Mouse (Mus musculus) heart, embryonic 10.5 days (tissue): ENCODE measurements at regions not wholly inside any gene's neighbourhood (a gene's known extent, or its start where the extent isn't known, plus 50 kb on each side); places are given as distances from the start of the nearest gene placed in this dataset.

Experiments
- DNase-seq: peaks from one replicate; pipeline ENCODE4 v3.0.0-alpha.2; 2017; ENCODE audit warnings: low spot score
- H3K27ac ChIP-seq: fragments of 300-500 bp; sonication (generic); 2 replicates; pipeline ENCODE4 v1.5.1; 2016; ENCODE audit warnings: mild to moderate bottlenecking
- H3K27me3 ChIP-seq: fragments of 300-500 bp; sonication (generic); 2 replicates; pipeline ENCODE4 v1.6.1; 2016; ENCODE audit warnings: mild to moderate bottlenecking; ENCODE audit not compliant: poor library complexity, insufficient read depth, severe bottlenecking
- H3K36me3 ChIP-seq: fragments of 300-500 bp; sonication (generic); 2 replicates; pipeline ENCODE4 v1.6.1; 2016; ENCODE audit warnings: mild to moderate bottlenecking, moderate library complexity
- H3K4me1 ChIP-seq: fragments of 300-500 bp; sonication (generic); 2 replicates; pipeline ENCODE4 v1.6.1; 2016; ENCODE audit warnings: mild to moderate bottlenecking
- H3K4me3 ChIP-seq: fragments of 300-500 bp; sonication (generic); 2 replicates; pipeline ENCODE4 v1.5.1; 2016; ENCODE audit warnings: mild to moderate bottlenecking, moderate library complexity
- H3K9me3 ChIP-seq: fragments of 300-500 bp; sonication (generic); 2 replicates; pipeline ENCODE4 v1.6.1; 2016; ENCODE audit warnings: mild to moderate bottlenecking, moderate library complexity
- WGBS: fragments of 180-500 bp; shearing (Covaris S2); methylation state at CpG from one replicate; pipeline ENCODE4 v1.1.7; 2016; 5-methylcytosine and 5-hydroxymethylcytosine counted together

GRCm38 (mm10) chr3:50923327-50923726, 300.9 kb upstream of the Noct start:
- no peaks in the 10 kb centered on the region for H3K36me3 ChIP-seq
- H3K4me3 ChIP-seq = no peak overlapping the region
- 87% methylated on average over 7 of the region's 7 CpGs for WGBS
- H3K27ac ChIP-seq = no peak overlapping the region
- H3K9me3 ChIP-seq = no peaks in the 10 kb centered on the region
- no peaks in the 10 kb centered on the region for H3K27me3 ChIP-seq
- no peak for DNase-seq
- no peaks in the 10 kb centered on the region for H3K4me1 ChIP-seq

GRCm38 (mm10) chr3:50927318-50927717, 296.9 kb upstream of the Noct start:
- no peak for DNase-seq
- Histone ChIP-seq H3K27me3 (no peaks in the 10 kb centered on the region), H3K36me3 (no peaks in the 10 kb centered on the region), H3K4me1 (no peaks in the 10 kb centered on the region), H3K4me3 (no peak overlapping the region), H3K9me3 (no peaks in the 10 kb centered on the region), H3K27ac (no peak overlapping the region)
- 79% methylated on average over 4 of the region's 4 CpGs for WGBS

GRCm38 (mm10) chr3:50929013-50929412, 295.2 kb upstream of the Noct start:
- no peaks in the 10 kb centered on the region for H3K36me3 ChIP-seq
- H3K27me3 ChIP-seq = no peaks in the 10 kb centered on the region
- no peak overlapping the region for H3K27ac ChIP-seq
- H3K4me1 ChIP-seq = no peaks in the 10 kb centered on the region
- H3K9me3 ChIP-seq = no peaks in the 10 kb centered on the region
- DNase-seq = no peak
- H3K4me3 ChIP-seq = no peak overlapping the region
- WGBS = 85% methylated on average over 1 of the region's 1 CpGs

GRCm38 (mm10) chr3:50932397-50933089, 291.7 kb upstream of the Noct start:
- H3K4me3 ChIP-seq = no peak overlapping the region
- no peaks in the 10 kb centered on the region for H3K27me3 ChIP-seq
- no peaks in the 10 kb centered on the region for H3K36me3 ChIP-seq
- no peak for DNase-seq
- no peaks in the 10 kb centered on the region for H3K9me3 ChIP-seq
- WGBS = 85% methylated on average over 10 of the region's 10 CpGs
- no peaks in the 10 kb centered on the region for H3K4me1 ChIP-seq
- no peak overlapping the region for H3K27ac ChIP-seq

- Histone ChIP-seq H3K4me3 (no peak overlapping the region), H3K27me3 (no peaks in the 10 kb centered on the region), H3K27ac (no peak overlapping the region), H3K36me3 (no peaks in the 10 kb centered on the region), H3K4me1 (no peaks in the 10 kb centered on the region), H3K9me3 (no peaks in the 10 kb centered on the region)
- no peak for DNase-seq
- WGBS = 79% methylated on average over 3 of the region's 3 CpGs
These were observed 291.2 kb upstream of the Noct start for GRCm38 (mm10) chr3:50933090-50933443.

GRCm38 (mm10) chr3:50939602-50940001, 284.6 kb upstream of the Noct start:
- DNase-seq = no peak
- Histone ChIP-seq H3K36me3 (no peaks in the 10 kb centered on the region), H3K27me3 (no peaks in the 10 kb centered on the region), H3K4me1 (no peaks in the 10 kb centered on the region), H3K27ac (no peak overlapping the region), H3K4me3 (no peak overlapping the region), H3K9me3 (no peaks in the 10 kb centered on the region)
- WGBS = 75% methylated on average over 5 of the region's 5 CpGs

GRCm38 (mm10) chr3:50940656-50941055, 283.6 kb upstream of the Noct start:
- H3K36me3 ChIP-seq = no peaks in the 10 kb centered on the region
- 82% methylated on average over 3 of the region's 3 CpGs for WGBS
- no peaks in the 10 kb centered on the region for H3K9me3 ChIP-seq
- no peaks in the 10 kb centered on the region for H3K27me3 ChIP-seq
- H3K27ac ChIP-seq = no peak overlapping the region
- no peak overlapping the region for H3K4me3 ChIP-seq
- DNase-seq = no peak
- H3K4me1 ChIP-seq = no peaks in the 10 kb centered on the region

- WGBS = 86% methylated on average over 6 of the region's 6 CpGs
- H3K4me1 ChIP-seq = peaks cover 3% of the 10 kb centered on the region; the same call in 1 of the 2 replicates
- H3K4me3 ChIP-seq = no peak overlapping the region
- no peak for DNase-seq
- no peaks in the 10 kb centered on the region for H3K9me3 ChIP-seq
- no peaks in the 10 kb centered on the region for H3K36me3 ChIP-seq
- no peaks in the 10 kb centered on the region for H3K27me3 ChIP-seq
- H3K27ac ChIP-seq = no peak overlapping the region
These were observed 270.8 kb upstream of the Noct start for GRCm38 (mm10) chr3:50953456-50953855.

- 81% methylated on average over 2 of the region's 2 CpGs for WGBS
These were observed 253.9 kb upstream of the Noct start for GRCm38 (mm10) chr3:50970386-50970785.

GRCm38 (mm10) chr3:50973081-50973480, 251.2 kb upstream of the Noct start:
- WGBS = 88% methylated on average over 6 of the region's 6 CpGs
- H3K9me3 ChIP-seq = no peaks in the 10 kb centered on the region
- no peaks in the 10 kb centered on the region for H3K27me3 ChIP-seq
- H3K4me3 ChIP-seq = no peak overlapping the region
- DNase-seq = no peak
- H3K4me1 ChIP-seq = no peaks in the 10 kb centered on the region
- H3K27ac ChIP-seq = no peak overlapping the region
- no peaks in the 10 kb centered on the region for H3K36me3 ChIP-seq

More at GRCm38 (mm10) chr3:50970386-50970785, 253.9 kb upstream of the Noct start:
- H3K36me3 ChIP-seq = no peaks in the 10 kb centered on the region
- no peak for DNase-seq
- no peaks in the 10 kb centered on the region for H3K9me3 ChIP-seq
- no peaks in the 10 kb centered on the region for H3K27me3 ChIP-seq
- no peaks in the 10 kb centered on the region for H3K4me1 ChIP-seq
- no peak overlapping the region for H3K27ac ChIP-seq
- no peak overlapping the region for H3K4me3 ChIP-seq

- Histone ChIP-seq H3K4me3 (no peak overlapping the region), H3K27ac (no peak overlapping the region), H3K4me1 (no peaks in the 10 kb centered on the region), H3K36me3 (no peaks in the 10 kb centered on the region), H3K27me3 (no peaks in the 10 kb centered on the region), H3K9me3 (no peaks in the 10 kb centered on the region)
- DNase-seq = no peak
- 68% methylated on average over 5 of the region's 5 CpGs for WGBS
These were observed 248.0 kb upstream of the Noct start for GRCm38 (mm10) chr3:50976141-50976780.

GRCm38 (mm10) chr3:50976818-50977217, 247.4 kb upstream of the Noct start:
- Histone ChIP-seq H3K27me3 (no peaks in the 10 kb centered on the region), H3K4me1 (no peaks in the 10 kb centered on the region), H3K4me3 (no peak overlapping the region), H3K27ac (no peak overlapping the region), H3K9me3 (no peaks in the 10 kb centered on the region), H3K36me3 (no peaks in the 10 kb centered on the region)
- 77% methylated on average over 6 of the region's 6 CpGs for WGBS
- no peak for DNase-seq

GRCm38 (mm10) chr3:50978636-50979035, 245.6 kb upstream of the Noct start:
- Histone ChIP-seq H3K9me3 (no peaks in the 10 kb centered on the region), H3K4me1 (peaks cover 9% of the 10 kb centered on the region), H3K27ac (no peak overlapping the region), H3K4me3 (no peak overlapping the region), H3K27me3 (no peaks in the 10 kb centered on the region), H3K36me3 (no peaks in the 10 kb centered on the region)
- no peak for DNase-seq
- 87% methylated on average over 5 of the region's 5 CpGs for WGBS

- H3K4me1 ChIP-seq = peaks cover 17% of the 10 kb centered on the region
- WGBS = 75% methylated on average over 3 of the region's 3 CpGs
- H3K27me3 ChIP-seq = no peaks in the 10 kb centered on the region
- H3K27ac ChIP-seq = no peak overlapping the region
- H3K36me3 ChIP-seq = no peaks in the 10 kb centered on the region
- no peak for DNase-seq
- no peaks in the 10 kb centered on the region for H3K9me3 ChIP-seq
- H3K4me3 ChIP-seq = no peak overlapping the region
These were observed 244.7 kb upstream of the Noct start for GRCm38 (mm10) chr3:50979592-50979991.
